Mouse (Mus musculus) monocyte, adult 5-6 weeks (primary cell): ENCODE measurements around the gene Krt8. TPM values are rescaled to one million over a fixed set of nuclear protein-coding genes. Genes with fewer than 3 reads are reported as not detected.

ENCODE experiments used
- ATAC-seq: fragments of 153-309, 156-312 bp; replicated peaks from 2 replicates; pipeline ENCODE4 v1.8.0; 2017; ENCODE audit warnings: mild to moderate bottlenecking; ENCODE audit not compliant: low TSS enrichment, insufficient number of reproducible peaks, severe bottlenecking, poor library complexity, low FRiP score
- total RNA-seq: library from RNA; stranded (forward); fragments of 200-1000, 200-491, 200-594 nt; gene quantifications from 3 replicates; pipeline ENCODE4 v1.2.3, GENCODE M21; 2017

The Krt8 gene
- total RNA-seq = 0.19 to 0.68 TPM in 2 of 3 replicates, not detected in the other

- no peak for ATAC-seq
These were observed at the start of gene Krt8 for GRCm38 (mm10) chr15:102004189-102004588. Gene Krt8 (minus strand): TSS chr15:102004482.

DNA sequence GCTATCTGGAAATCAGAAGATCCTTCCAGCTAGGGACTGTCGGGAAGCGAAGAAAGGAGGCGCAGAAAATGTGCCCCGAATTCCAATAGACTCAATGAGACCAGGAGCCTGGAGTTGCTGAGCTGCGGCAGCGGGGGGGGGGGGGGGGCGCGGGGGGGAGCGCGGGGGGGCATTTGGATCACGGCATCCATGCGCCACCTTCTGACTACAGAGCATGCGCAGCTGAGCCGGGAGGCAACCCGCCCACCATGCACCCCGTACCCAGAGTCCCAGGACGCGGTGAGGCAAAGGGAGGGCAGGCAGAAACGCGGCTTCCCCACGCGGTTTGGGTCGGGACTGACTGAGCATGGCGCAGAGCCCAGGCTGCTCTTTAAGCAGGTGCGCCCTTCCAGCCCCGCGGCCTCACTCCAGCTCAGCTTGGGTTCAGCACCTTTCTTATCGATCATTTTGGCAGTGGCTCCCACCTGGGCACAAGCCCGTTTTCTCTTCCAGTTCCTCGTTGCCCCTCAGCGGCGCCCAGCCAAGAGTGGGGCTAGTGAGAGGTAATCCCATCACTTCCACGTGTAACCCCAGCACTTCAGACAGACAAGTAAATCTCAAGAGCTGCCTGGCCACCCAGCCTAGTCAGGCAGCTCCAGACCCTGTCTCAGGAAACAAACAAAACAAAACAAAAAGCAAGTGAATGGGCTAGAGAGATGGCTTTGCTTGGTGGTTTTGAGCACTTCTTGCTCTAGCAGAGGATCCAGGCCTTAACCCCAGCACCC lies 47.8 kb upstream of the Krt8 start:
- ATAC-seq = no peak

DNA sequence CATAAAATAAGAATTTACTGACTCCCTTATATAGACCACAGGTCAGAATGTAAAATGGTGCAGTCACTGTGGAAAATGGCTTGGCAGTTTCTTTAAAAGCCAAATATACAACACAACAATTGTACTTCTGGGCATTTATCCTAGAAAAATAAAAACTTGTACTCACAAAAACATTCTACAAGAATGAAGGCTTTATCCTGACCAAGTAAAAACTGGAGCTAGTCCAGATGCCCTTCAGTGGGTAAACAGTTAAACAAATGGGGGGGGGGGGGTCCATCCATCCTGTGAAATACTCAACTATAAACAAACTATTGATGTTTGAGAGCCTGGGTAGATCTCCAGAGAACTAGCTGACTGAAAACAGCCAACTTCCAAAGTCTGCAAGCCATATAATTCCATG lies 45.6 kb upstream of the Krt8 start:
- no peak for ATAC-seq

- ATAC-seq = no peak
These were observed 43.7 kb upstream of the Krt8 start for GRCm38 (mm10) chr15:102048006-102048405.

- ATAC-seq = no peak
These were observed 41.4 kb upstream of the Krt8 start for GRCm38 (mm10) chr15:102045691-102046090.

DNA sequence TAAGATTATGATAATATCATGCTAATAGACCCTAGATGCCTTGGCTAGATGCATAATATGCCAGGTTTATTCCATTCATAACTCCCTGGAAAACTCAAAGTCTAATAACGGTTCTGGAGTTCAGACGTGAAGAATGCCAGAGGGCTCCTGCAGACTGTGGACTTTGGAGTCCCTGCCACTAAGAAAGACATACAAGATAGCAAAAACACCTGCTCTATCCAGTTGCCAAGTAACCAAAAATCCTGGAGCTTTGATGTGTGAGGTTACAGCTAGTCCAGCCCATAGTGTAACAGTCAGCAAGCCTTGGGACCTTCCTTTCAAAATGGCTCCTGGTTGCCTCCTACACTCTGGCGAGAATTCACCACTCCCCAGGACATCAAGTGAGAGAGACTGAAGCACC lies 40.5 kb upstream of the Krt8 start:
- ATAC-seq = no peak

- ATAC-seq = no peak
These were observed 37.7 kb upstream of the Krt8 start for GRCm38 (mm10) chr15:102041951-102042350.

GRCm38 (mm10) chr15:102040277-102040676 lies 36.0 kb upstream of the Krt8 start:
- ATAC-seq = no peak

GRCm38 (mm10) chr15:102034121-102035053 lies 30.1 kb upstream of the Krt8 start:
- ATAC-seq = no peak

DNA sequence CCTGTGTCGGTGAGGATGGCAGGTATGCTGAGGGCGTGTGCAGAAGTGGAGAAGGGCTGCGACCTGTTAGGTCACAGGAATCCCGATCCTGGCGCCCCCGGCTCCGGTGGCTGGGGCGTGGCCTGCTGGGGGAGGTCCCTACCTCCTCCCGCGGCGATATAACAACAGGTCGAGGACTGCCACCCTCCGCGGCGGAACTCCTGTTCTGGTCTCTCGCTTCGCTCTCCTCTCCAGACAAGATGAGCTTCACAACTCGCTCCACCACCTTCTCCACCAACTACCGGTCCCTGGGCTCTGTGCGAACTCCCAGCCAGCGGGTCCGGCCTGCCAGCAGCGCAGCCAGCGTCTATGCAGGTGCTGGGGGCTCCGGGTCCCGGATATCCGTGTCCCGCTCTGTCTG lies 23.8 kb upstream of the Krt8 start, which contains the start of gene Krt18:
TSS of gene Krt18 (plus strand) at position 141 of the 400 bp plus-strand sequence.
- 0 out of 2 replicates have a peak, but pooled peaks have one; percentile 28 for ATAC-seq

DNA sequence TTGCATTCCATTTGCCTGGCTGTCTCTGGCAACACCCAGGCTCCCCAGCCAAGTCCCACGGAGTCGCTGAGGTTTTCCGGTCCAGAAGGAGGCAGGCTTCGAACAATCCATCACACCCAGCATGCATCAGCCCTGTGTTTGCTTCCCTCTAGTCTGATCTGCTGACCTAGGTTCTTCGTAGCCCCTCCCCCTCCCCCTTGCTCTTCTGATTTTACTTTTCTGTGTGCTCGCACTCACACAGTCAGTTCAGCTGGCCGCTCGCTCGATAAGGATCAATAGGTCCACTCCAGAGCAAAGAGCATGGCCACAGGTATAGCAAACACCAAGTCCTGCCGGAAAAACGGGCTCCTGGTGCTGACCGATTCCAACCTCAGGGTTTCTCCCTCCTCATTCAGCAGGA lies 22.1 kb upstream of the Krt8 start:
- no peak for ATAC-seq

- ATAC-seq = no peak
These were observed 21.0 kb upstream of the Krt8 start for GRCm38 (mm10) chr15:102025136-102025872.

DNA sequence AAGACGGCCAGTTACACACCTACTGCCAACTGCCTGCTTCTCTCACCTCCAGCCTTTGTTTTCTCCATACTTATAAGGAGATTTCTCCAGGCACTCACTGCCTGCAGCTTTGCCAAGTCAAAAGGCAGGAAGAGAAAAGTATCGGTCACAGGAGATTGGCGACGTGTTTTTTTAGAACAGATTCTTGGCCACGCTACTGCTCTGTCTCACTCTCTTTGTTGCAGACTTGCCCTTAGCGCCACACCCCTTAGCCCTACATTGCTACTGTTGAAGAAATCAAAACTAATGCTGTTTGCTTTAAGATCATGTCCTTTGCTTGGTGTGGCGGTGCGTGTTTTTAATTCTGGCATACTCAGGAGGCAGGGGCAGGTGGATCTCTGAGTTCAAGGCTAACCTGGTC lies 19.6 kb upstream of the Krt8 start:
- ATAC-seq = no peak

GRCm38 (mm10) chr15:102022481-102022880 lies 18.2 kb upstream of the Krt8 start:
- no peak for ATAC-seq

- peak; percentile 42; the same call in 1 of the 2 replicates for ATAC-seq
These were observed 13.7 kb upstream of the Krt8 start for GRCm38 (mm10) chr15:102017918-102018463.

DNA sequence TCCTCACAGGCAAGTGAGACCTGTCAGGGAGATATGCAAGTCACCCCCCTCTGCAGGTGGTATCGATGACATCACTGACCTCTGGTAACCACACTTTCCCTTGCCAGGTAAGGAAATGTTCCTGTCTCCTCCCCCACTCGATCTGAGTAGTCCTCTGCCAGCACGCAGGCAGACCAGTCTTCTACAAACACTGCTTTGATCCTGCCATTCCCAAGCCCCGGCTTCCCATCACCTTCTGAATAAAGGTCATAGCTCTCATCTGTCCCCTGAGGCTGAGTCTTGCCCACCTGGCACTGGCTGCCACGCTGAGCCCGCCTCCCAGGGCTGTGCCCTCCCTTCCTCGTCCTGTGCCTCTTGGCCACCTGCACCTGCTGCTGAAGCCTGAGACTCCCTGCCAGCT lies 12.5 kb upstream of the Krt8 start:
- no peak for ATAC-seq

DNA sequence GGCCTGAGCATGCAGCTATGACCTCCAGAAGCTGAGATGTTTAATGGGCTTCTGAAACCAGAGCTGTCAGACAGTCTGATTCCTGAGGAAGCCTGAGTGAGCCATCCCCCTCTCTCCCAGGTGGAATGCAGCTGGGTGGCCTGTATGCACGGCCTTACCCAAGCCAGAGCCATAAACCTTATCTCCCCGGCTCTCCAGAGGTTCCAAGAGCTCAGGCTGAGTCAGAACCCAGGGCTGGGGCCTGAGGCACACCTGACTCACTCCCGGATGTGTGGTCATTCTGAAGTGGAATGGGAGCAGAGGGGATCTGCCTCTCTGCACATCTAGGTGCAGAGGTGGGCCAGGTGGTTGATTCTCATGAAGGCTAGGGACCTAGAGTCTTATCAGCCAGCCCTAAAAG lies 11.8 kb upstream of the Krt8 start:
- no peak for ATAC-seq

GRCm38 (mm10) chr15:102014848-102015247 lies 10.6 kb upstream of the Krt8 start:
- no peak for ATAC-seq

- ATAC-seq = no peak
These were observed 9.4 kb upstream of the Krt8 start for GRCm38 (mm10) chr15:102013651-102014050.
